Mouse (Mus musculus): Measurements from ENCODE around the gene P3h1.

GRCm38 (mm10) chr4:119261087-119261713, 28.5 kb downstream of the P3h1 start:
- TF ChIP-seq CTCF (IDR thresholded peaks at IDR 0.05), result no peak
- peak; percentile 53; the same call in 1 of the 2 replicates for TF ChIP-seq POLR2A (IDR thresholded peaks at IDR 0.05; ENCODE audit: insufficient read depth, low read depth, low read length)
- peak; percentile 93 for TF ChIP-seq EP300 (IDR thresholded peaks at IDR 0.05; ENCODE audit: insufficient read depth, low read depth, low read length)

Measured in heart, adult 2 months (tissue).